Mouse (Mus musculus) testis, adult 2 months (tissue): ENCODE data around the gene Olfr763.
"Not testable (repeated sequence)": the region's sequence is repeated elsewhere in the genome, so short reads cannot be mapped to it uniquely, and the experiment has no call there.

ENCODE experiments used
- CTCF ChIP-seq: fragments of 200-500 bp; IDR thresholded peaks from 2 replicates; pipeline ENCODE4 v1.5.1; 2012; ENCODE audit warnings: low read depth, mild to moderate bottlenecking, inconsistent platforms, low read length, moderate library complexity; ENCODE audit not compliant: control insufficient read depth, insufficient read depth, insufficient replicate concordance
- POLR2A ChIP-seq: fragments of 200-500 bp; IDR thresholded peaks from 2 replicates; pipeline ENCODE4 v1.6.1; 2012; ENCODE audit warnings: low read depth, mild to moderate bottlenecking, inconsistent platforms, low read length, moderate library complexity; ENCODE audit not compliant: control insufficient read depth

DNA sequence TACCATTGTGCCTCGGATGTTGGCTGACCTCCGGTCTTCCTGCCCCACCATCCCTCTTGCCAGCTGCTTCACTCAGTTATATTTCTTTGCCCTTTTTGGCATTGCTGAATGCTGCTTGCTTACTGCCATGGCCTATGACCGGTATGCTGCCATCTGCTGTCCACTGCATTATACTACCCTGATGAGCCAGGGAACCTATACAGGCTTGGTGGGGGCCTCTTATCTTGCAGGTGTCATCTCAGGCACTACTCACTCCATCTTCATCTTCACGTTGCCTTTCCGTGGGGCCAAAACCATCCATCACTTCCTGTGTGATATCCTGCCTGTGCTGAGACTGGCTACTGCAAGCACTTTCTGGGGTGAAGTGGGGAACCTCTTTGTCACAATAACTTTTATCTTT, 920 bp downstream of the Olfr763 start:
- not testable (repeated sequence) for TF ChIP-seq POLR2A, CTCF
